Mouse (Mus musculus): ENCODE data around the gene Ccdc151.

The Ccdc151 gene

GRCm38 (mm10) chr9:21958372-21958771 lies 44.1 kb downstream of the Ccdc151 start:
- in situ Hi-C loops (cut with MboI, MseI): no loop called here

GRCm38 (mm10) chr9:21955570-21956281 lies 46.7 kb downstream of the Ccdc151 start, which contains the start of gene Swsap1:
Swsap1 (plus strand) TSS chr9:21955755.
- in situ Hi-C loops (cut with MboI, MseI): no loop called here

- in situ Hi-C loops (cut with MboI, MseI): no loop called here
These were observed 47.2 kb downstream of the Ccdc151 start for GRCm38 (mm10) chr9:21955225-21955569.

- in situ Hi-C loops (cut with MboI, MseI): no loop called here
These were observed 47.8 kb downstream of the Ccdc151 start for GRCm38 (mm10) chr9:21954635-21955034.

- in situ Hi-C loops (cut with MboI, MseI): no loop called here
These were observed 48.8 kb downstream of the Ccdc151 start for GRCm38 (mm10) chr9:21953600-21953999.

- in situ Hi-C loops (cut with MboI, MseI): no loop called here
These were observed 50.5 kb downstream of the Ccdc151 start for GRCm38 (mm10) chr9:21951977-21952376.

GRCm38 (mm10) chr9:21950322-21950721 lies 52.1 kb downstream of the Ccdc151 start:
- in situ Hi-C loops (cut with MboI, MseI): no loop called here

GRCm38 (mm10) chr9:21948790-21949189 lies 53.6 kb downstream of the Ccdc151 start:
- in situ Hi-C loops (cut with MboI, MseI): no loop called here

GRCm38 (mm10) chr9:21948146-21948545 lies 54.3 kb downstream of the Ccdc151 start:
- in situ Hi-C loops (cut with MboI, MseI): no loop called here

- in situ Hi-C loops (cut with MboI, MseI): no loop called here
These were observed 54.8 kb downstream of the Ccdc151 start for GRCm38 (mm10) chr9:21947540-21948130.

GRCm38 (mm10) chr9:21944267-21944666 lies 58.2 kb downstream of the Ccdc151 start:
- in situ Hi-C loops (cut with MboI, MseI): no loop called here

GRCm38 (mm10) chr9:21943638-21944037 lies 58.8 kb downstream of the Ccdc151 start:
- in situ Hi-C loops (cut with MboI, MseI): no loop called here

GRCm38 (mm10) chr9:21943046-21943445 lies 59.4 kb downstream of the Ccdc151 start:
- in situ Hi-C loops (cut with MboI, MseI): no loop called here
